Mouse (Mus musculus) forebrain, embryonic 14.5 days (tissue): ENCODE measurements around the gene Kcnk1. TPM values are rescaled to one million over a fixed set of nuclear protein-coding genes. Genes with fewer than 3 reads are reported as not detected.

Experiments used
- ATAC-seq: fragments of 200-750 bp; cut with Nextera tagmentation; 2 replicates; pipeline ENCODE4 v1.8.0; 2017; ENCODE audit warnings: mild to moderate bottlenecking, moderate library complexity
- DNase-seq: peaks from one replicate; pipeline ENCODE4 v3.0.0-alpha.2; 2015; ENCODE audit warnings: low spot score
- H3K27ac ChIP-seq: fragments of 300-500 bp; sonication (generic); 2 replicates; pipeline ENCODE4 v1.5.1; 2014; ENCODE audit warnings: low read depth, mild to moderate bottlenecking, control low read depth, low read length, moderate library complexity
- H3K27me3 ChIP-seq: fragments of 300-500 bp; sonication (generic); replicated peaks from 2 replicates; pipeline ENCODE4 v1.6.1; 2014; ENCODE audit warnings: low read length, control low read depth, mixed read lengths; ENCODE audit not compliant: control insufficient read depth, insufficient read depth
- H3K36me3 ChIP-seq: fragments of 300-500 bp; sonication (generic); 2 replicates; pipeline ENCODE4 v1.6.1; 2014; ENCODE audit warnings: low read length, control low read depth; ENCODE audit not compliant: control insufficient read depth, insufficient read depth
- H3K4me1 ChIP-seq: fragments of 300-500 bp; sonication (generic); 2 replicates; pipeline ENCODE4 v1.6.1; 2014; ENCODE audit warnings: antibody characterized with exemption, low read length, control low read depth; ENCODE audit not compliant: control insufficient read depth, insufficient read depth
- H3K4me2 ChIP-seq: fragments of 300-500 bp; sonication (generic); 2 replicates; pipeline ENCODE4 v1.6.1; 2014; ENCODE audit warnings: mild to moderate bottlenecking, control low read depth, low read length
- H3K4me3 ChIP-seq: fragments of 300-500 bp; sonication (generic); 2 replicates; pipeline ENCODE4 v1.5.1; 2014; ENCODE audit warnings: low read depth, low read length, control low read depth
- H3K9ac ChIP-seq: fragments of 300-500 bp; sonication (generic); 2 replicates; pipeline ENCODE4 v1.6.1; 2014; ENCODE audit warnings: mild to moderate bottlenecking, low read length, control low read depth, moderate library complexity
- H3K9me3 ChIP-seq: fragments of 300-500 bp; sonication (generic); replicated peaks from 2 replicates; pipeline ENCODE4 v1.6.1; 2016; ENCODE audit warnings: low read length, control low read depth, mixed read lengths; ENCODE audit not compliant: control insufficient read depth
- WGBS: fragments of 180-500 bp; shearing (Covaris S2); extraction: QIAGEN DNeasy Blood & Tissue Kit; methylation state at CpG from one replicate; pipeline ENCODE4 v1.1.7; 2014; 5-methylcytosine and 5-hydroxymethylcytosine counted together
- polyA plus RNA-seq: library from polyadenylated mRNA; unstranded; fragments of >200 nt; fragmentation: Nextera tagmentation; extraction: Ambion mirVana; gene quantifications from 2 replicates; pipeline ENCODE4 v1.2.1, GENCODE M21; 2014

The Kcnk1 gene
- polyA plus RNA-seq, 1 experiment from 2014 or later, result 11.9 TPM

- H3K9ac ChIP-seq, result no peak overlapping the region
- peak; percentile 50; the same call in 1 of the 2 replicates for ATAC-seq
- WGBS, result 18% methylated on average over 10 of the region's 10 CpGs
These were observed 80.4 kb downstream of the Kcnk1 start for GRCm38 (mm10) chr8:126075400-126075799.

More at GRCm38 (mm10) chr8:126075400-126075799, 80.4 kb downstream of the Kcnk1 start:
- H3K4me2 ChIP-seq, result no peak overlapping the region
- no peak overlapping the region for H3K4me3 ChIP-seq
- DNase-seq, result peak; percentile 78
- H3K9me3 ChIP-seq, result no peaks in the 10 kb centered on the region
- peaks cover 8% of the 10 kb centered on the region; the same call in 1 of the 2 replicates for H3K4me1 ChIP-seq
- H3K27me3 ChIP-seq, result no peaks in the 10 kb centered on the region
- no peak overlapping the region for H3K27ac ChIP-seq
- no peaks in the 10 kb centered on the region for H3K36me3 ChIP-seq

Other genes with a start within 250 kb of the Kcnk1 start
- gene Pcnx2, start 96.9 kb upstream of the Kcnk1 start, polyA plus RNA-seq, result 2.6 and 3.5 TPM in 2 replicates
- gene Map3k21, start 84.7 kb upstream of the Kcnk1 start, polyA plus RNA-seq, result 0.17 and 0.35 TPM in 2 replicates